8 mouse cellular contexts compared by ENCODE assay signal in genomic region chr4:82506081-82506730, GRCm38 (mm10).
DNase-seq lines count a peak whose midpoint lies in the region; ATAC-seq lines count a peak whose summit lies in the region.

No protein-coding gene starts in this region.

- peaks cover 3% of the 10 kb centered on the region; the same call in 1 of the 2 replicates for H3K27me3 ChIP-seq in hindbrain, embryonic 11.5 days (ENCODE audit: control insufficient read depth, insufficient read depth, low read length)
- H3K27me3 ChIP-seq in lung, embryonic 15.5 days, result no peaks in the 10 kb centered on the region

- no peaks in the 10 kb centered on the region; the same call in 1 of the 2 replicates for H3K4me1 ChIP-seq in hindbrain, embryonic 11.5 days (replicated peaks; ENCODE audit: control insufficient read depth, insufficient read depth, low read length)
- peaks cover 31% of the 10 kb centered on the region for H3K4me1 ChIP-seq in lung, embryonic 15.5 days

- no peaks in the 10 kb centered on the region for H3K9me3 ChIP-seq in hindbrain, embryonic 11.5 days (ENCODE audit: control insufficient read depth, low read length)
- H3K9me3 ChIP-seq in lung, embryonic 15.5 days, result no peaks in the 10 kb centered on the region

- ATAC-seq in hindbrain, embryonic 11.5 days (ENCODE audit: low FRiP score), result peak; percentile 81
- ATAC-seq in lung, embryonic 15.5 days (ENCODE audit: borderline replicate concordance, extremely low read depth, low FRiP score, low TSS enrichment), result peak; percentile 81

- peak overlapping the region; percentile 99 for H3K27ac ChIP-seq in hindbrain, embryonic 11.5 days (ENCODE audit: low read depth, low read length)
- peak overlapping the region; percentile 100 for H3K27ac ChIP-seq in lung, embryonic 15.5 days

- no peaks in the 10 kb centered on the region for H3K36me3 ChIP-seq in hindbrain, embryonic 11.5 days (ENCODE audit: control insufficient read depth, insufficient read depth, low read length)
- H3K36me3 ChIP-seq in lung, embryonic 15.5 days, result no peaks in the 10 kb centered on the region

- peak overlapping the region; percentile 93 for H3K4me3 ChIP-seq in hindbrain, embryonic 11.5 days (ENCODE audit: low read depth, low read length)
- H3K4me3 ChIP-seq in lung, embryonic 15.5 days, result peak overlapping the region; percentile 85

- H3K4me2 ChIP-seq in hindbrain, embryonic 11.5 days (replicated peaks; ENCODE audit: low read depth, low read length), result peak overlapping the region; percentile 98
- peak overlapping the region; percentile 93 for H3K4me2 ChIP-seq in lung, embryonic 15.5 days

- 1% methylated on average over 45 of the region's 81 CpGs for WGBS in hindbrain, embryonic 11.5 days
- under 1% methylated on average over 60 of the region's 81 CpGs for WGBS in lung, embryonic 15.5 days

- H3K9ac ChIP-seq in hindbrain, embryonic 11.5 days (ENCODE audit: low read depth, low read length), result peak overlapping the region; percentile 93
- H3K9ac ChIP-seq in lung, embryonic 15.5 days, result peak overlapping the region; percentile 60

- peak; percentile 97 for DNase-seq in NIH3T3 (ENCODE audit: low read depth)
- DNase-seq in cerebellum, adult 9-11 months, result peak; percentile 90
- DNase-seq in frontal cortex, postnatal 25 days (ENCODE audit: low spot score in 2 of 2), result peak; percentile 51 to 70
- DNase-seq in hindbrain, embryonic 11.5 days (ENCODE audit: low spot score), result peak; percentile 81
- DNase-seq in layer of hippocampus, postnatal 14 days (ENCODE audit: low spot score in 2 of 2), result peak; percentile 85 to 91
- DNase-seq in retina, embryonic 14.5 days (ENCODE audit: low spot score), result peak; percentile 73
- DNase-seq in thymus, postnatal 14 days, result no peak
